Mouse (Mus musculus): Measurements from ENCODE around the gene Gm19684. TPM values are rescaled to one million over a fixed set of nuclear protein-coding genes. Genes with fewer than 3 reads are reported as not detected.
"Not testable (repeated sequence)": the region's sequence is repeated elsewhere in the genome, so short reads cannot be mapped to it uniquely, and the experiment has no call there.

The Gm19684 gene
- polyA plus RNA-seq, 1 experiment from 2014 or later, result not detected

GRCm38 (mm10) chr17:36110641-36111509, 10.6 kb upstream of the Gm19684 start:
- Histone ChIP-seq H3K4me3 (peak overlapping the region; percentile 45), H3K9ac (replicated peaks) (peak overlapping the region; percentile 28), H3K27me3 (peaks cover 11% of the 10 kb centered on the region; the same call in 1 of the 2 replicates), H3K4me2 (replicated peaks) (peak overlapping the region; percentile 94)
- not testable (repeated sequence) for H3K9me3 ChIP-seq; H3K27ac ChIP-seq (replicated peaks); H3K4me1 ChIP-seq; H3K36me3 ChIP-seq
- WGBS, result 2% methylated on average over 57 of the region's 57 CpGs
- ATAC-seq (replicated peaks), result peak; percentile 70

GRCm38 (mm10) chr17:36111510-36111868, 10.0 kb upstream of the Gm19684 start:
- ATAC-seq (replicated peaks), result peak; percentile 53; the same call in 1 of the 2 replicates
- not testable (repeated sequence) for H3K9me3 ChIP-seq
- WGBS, result 1% methylated on average over 10 of the region's 10 CpGs

GRCm38 (mm10) chr17:36113979-36114593, 7.4 kb upstream of the Gm19684 start:
- H3K4me2 ChIP-seq (replicated peaks); H3K36me3 ChIP-seq; H3K4me1 ChIP-seq; H3K27ac ChIP-seq (replicated peaks); H3K4me3 ChIP-seq; H3K9me3 ChIP-seq; H3K9ac ChIP-seq (replicated peaks): not testable (repeated sequence)
- 17% methylated on average over 6 of the region's 6 CpGs for WGBS
- ATAC-seq (replicated peaks), result peak; percentile 53; the same call in 1 of the 2 replicates
- H3K27me3 ChIP-seq, result peaks cover 13% of the 10 kb centered on the region; the same call in 1 of the 2 replicates

More at GRCm38 (mm10) chr17:36111510-36111868, 10.0 kb upstream of the Gm19684 start:
- H3K9ac ChIP-seq (replicated peaks), result peak overlapping the region; percentile 28
- H3K4me3 ChIP-seq, result peak overlapping the region; percentile 45
- not testable (repeated sequence) for H3K27ac ChIP-seq (replicated peaks); H3K36me3 ChIP-seq; H3K4me1 ChIP-seq
- peaks cover 11% of the 10 kb centered on the region; the same call in 1 of the 2 replicates for H3K27me3 ChIP-seq
- H3K4me2 ChIP-seq (replicated peaks), result peak overlapping the region; percentile 94

- not testable (repeated sequence) for ATAC-seq (replicated peaks); H3K9me3 ChIP-seq; H3K4me3 ChIP-seq; H3K36me3 ChIP-seq; H3K4me1 ChIP-seq; H3K27ac ChIP-seq (replicated peaks); H3K4me2 ChIP-seq (replicated peaks); H3K9ac ChIP-seq (replicated peaks)
- H3K27me3 ChIP-seq, result peaks cover 10% of the 10 kb centered on the region; the same call in 1 of the 2 replicates
- WGBS, result 11% methylated on average over 3 of the region's 3 CpGs
Measured at GRCm38 (mm10) chr17:36116545-36116944, 4.9 kb upstream of the Gm19684 start.

GRCm38 (mm10) chr17:36120839-36121238, 639 bp upstream of the Gm19684 start:
- ATAC-seq (replicated peaks), result 0 out of 2 replicates have a peak, but pooled peaks have one; percentile 19
- not testable (repeated sequence) for H3K27ac ChIP-seq (replicated peaks); H3K36me3 ChIP-seq; H3K9me3 ChIP-seq; H3K9ac ChIP-seq (replicated peaks); H3K4me3 ChIP-seq; H3K4me1 ChIP-seq
- WGBS, result 23% methylated on average over 18 of the region's 18 CpGs
- Histone ChIP-seq H3K4me2 (replicated peaks) (peak overlapping the region; percentile 33), H3K27me3 (peaks cover 19% of the 10 kb centered on the region; the same call in 1 of the 2 replicates)

DNA sequence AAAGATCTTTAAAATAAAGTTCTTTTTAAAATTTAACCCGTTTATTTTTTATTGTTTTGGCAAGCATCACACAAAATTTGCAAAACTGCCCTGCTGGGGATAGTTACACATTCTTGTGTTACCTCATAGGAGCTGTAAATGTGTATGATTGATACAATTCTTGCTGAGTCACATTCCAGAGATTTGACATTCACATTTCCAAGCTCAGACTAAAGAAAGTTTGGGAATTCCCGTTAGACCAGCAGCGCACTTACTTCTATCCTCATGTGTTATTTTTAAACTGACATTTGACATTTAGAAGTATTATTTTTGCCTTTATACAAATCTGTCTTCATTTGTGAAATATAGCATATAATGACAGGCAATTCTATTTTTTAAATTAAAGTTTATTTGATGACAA, 2.6 kb downstream of the Gm19684 start:
- not testable (repeated sequence) for ATAC-seq (replicated peaks); H3K36me3 ChIP-seq; H3K27ac ChIP-seq (replicated peaks); H3K9ac ChIP-seq (replicated peaks); H3K4me3 ChIP-seq; H3K4me2 ChIP-seq (replicated peaks); H3K4me1 ChIP-seq; H3K9me3 ChIP-seq
- WGBS, result 77% methylated on average over 3 of the region's 3 CpGs
- H3K27me3 ChIP-seq, result peaks cover 17% of the 10 kb centered on the region; the same call in 1 of the 2 replicates

- not testable (repeated sequence) for H3K4me2 ChIP-seq (replicated peaks); ATAC-seq (replicated peaks); H3K36me3 ChIP-seq; H3K9me3 ChIP-seq; H3K4me3 ChIP-seq; H3K27ac ChIP-seq (replicated peaks); H3K27me3 ChIP-seq; H3K4me1 ChIP-seq; H3K9ac ChIP-seq (replicated peaks)
- WGBS, result 68% methylated on average over 12 of the region's 13 CpGs
Measured at GRCm38 (mm10) chr17:36128525-36128924, 7.0 kb downstream of the Gm19684 start.

DNA sequence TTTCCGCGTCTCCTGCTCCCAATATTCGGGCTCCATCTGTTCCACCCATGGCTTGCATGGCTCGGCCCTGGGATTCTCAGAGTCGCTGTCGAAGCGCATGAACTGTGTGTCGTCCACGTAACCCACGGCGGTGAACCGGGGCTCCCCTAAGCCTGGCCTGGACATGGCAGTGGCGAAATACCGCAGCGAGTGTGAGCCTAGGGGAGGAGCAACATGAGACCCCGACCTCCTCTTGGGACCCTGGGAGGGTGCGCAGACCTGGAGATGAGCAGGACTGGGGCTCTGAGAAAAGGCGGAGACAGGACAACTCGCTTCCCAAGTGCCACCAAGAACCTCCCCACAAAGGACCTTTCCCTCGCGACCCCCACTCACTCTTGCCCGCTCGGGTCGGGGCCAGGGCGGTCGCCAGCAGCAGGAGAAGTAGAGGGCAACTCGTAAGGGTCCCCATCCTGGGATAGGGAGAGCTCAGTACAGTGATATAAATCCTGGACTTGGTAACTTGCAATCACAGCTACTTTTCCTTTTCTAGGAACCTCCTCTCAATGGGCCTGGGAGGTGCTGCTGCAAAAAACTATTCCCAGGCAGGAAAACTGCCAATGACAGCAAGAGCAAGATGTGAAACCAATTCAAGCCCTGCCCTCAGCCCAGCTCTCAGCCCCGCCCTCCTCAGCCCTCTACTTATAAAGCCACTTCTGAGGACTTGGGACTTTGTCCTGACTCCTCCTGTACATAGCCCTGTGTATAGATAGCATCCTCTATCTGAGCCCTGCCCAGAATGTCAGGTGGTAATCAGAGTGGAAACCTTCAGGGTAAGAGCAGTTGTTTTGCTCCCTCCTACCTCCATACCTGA, 7.7 kb downstream of the Gm19684 start, which contains the start of gene Gm7030:
TSS of gene Gm7030 (minus strand) at position 458 of the 850 bp plus-strand sequence.
- ATAC-seq (replicated peaks); H3K27ac ChIP-seq (replicated peaks); H3K4me1 ChIP-seq; H3K4me3 ChIP-seq; H3K9me3 ChIP-seq; H3K9ac ChIP-seq (replicated peaks); H3K36me3 ChIP-seq; H3K27me3 ChIP-seq; H3K4me2 ChIP-seq (replicated peaks): not testable (repeated sequence)
- WGBS, result 27% methylated on average over 28 of the region's 28 CpGs

DNA sequence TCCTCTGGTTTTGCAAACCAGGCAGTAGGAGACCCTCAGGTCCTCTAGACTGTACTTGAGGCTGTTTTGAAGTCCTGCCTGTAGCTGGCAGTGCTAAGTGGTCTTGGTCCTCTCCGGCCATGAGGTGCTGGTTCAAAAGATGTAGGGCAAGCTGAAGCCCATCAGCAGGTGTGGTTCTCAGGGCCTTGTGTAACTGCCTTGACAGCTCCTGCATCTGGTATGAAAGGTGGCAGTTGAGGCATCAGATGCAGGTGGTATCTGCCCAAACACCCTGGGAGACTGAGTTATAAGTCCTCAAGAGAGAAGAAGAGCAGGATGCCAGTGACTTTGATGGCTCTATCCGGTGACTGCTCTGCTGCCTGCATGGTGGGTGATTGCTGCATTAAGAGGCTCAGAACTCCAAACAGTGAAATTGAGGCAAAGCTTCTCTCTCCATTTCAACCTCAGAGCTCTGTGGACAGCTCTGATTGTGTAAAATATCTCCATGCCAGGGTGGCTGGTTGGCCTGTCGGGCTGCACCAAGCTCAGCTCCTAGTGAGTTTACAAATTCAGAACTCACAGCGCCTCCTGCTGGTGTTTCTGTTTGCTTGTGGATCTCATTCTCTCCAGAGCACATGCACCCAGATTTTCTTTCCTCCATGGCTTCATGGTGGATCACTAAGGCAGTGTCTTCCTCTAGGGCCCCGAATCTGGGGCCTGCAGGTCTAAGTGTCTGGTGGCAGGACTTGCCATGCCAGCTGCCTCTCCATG, 10.2 kb downstream of the Gm19684 start:
- no peaks in the 10 kb centered on the region for H3K36me3 ChIP-seq
- H3K27ac ChIP-seq (replicated peaks), result no peak overlapping the region
- no peak for ATAC-seq (replicated peaks)
- WGBS, result 80% methylated on average over 5 of the region's 5 CpGs
- H3K9me3 ChIP-seq, result no peaks in the 10 kb centered on the region
- H3K4me3 ChIP-seq, result no peak overlapping the region
- no peaks in the 10 kb centered on the region for H3K4me1 ChIP-seq
- H3K27me3 ChIP-seq, result 0 out of 2 replicates have a peak, but pooled peaks cover 3% of the 10 kb centered on the region
- H3K4me2 ChIP-seq (replicated peaks), result no peak overlapping the region
- no peak overlapping the region for H3K9ac ChIP-seq (replicated peaks)

GRCm38 (mm10) chr17:36135421-36136231, 14.1 kb downstream of the Gm19684 start:
- ATAC-seq (replicated peaks); H3K9me3 ChIP-seq; H3K27ac ChIP-seq (replicated peaks); H3K4me2 ChIP-seq (replicated peaks); H3K4me1 ChIP-seq; H3K36me3 ChIP-seq; H3K4me3 ChIP-seq; H3K9ac ChIP-seq (replicated peaks): not testable (repeated sequence)
- peaks cover 15% of the 10 kb centered on the region for H3K27me3 ChIP-seq

All from forebrain, embryonic 15.5 days (tissue).